Mouse (Mus musculus) liver, adult 2 months (tissue): ENCODE data around the gene Nrm.

Experiments used
- CTCF ChIP-seq: fragments of 200-500 bp; IDR thresholded peaks from 2 replicates; pipeline ENCODE4 v1.5.1; 2011; ENCODE audit warnings: low read depth, low read length, control low read depth
- POLR2A ChIP-seq: fragments of 200-500 bp; IDR thresholded peaks from 2 replicates; pipeline ENCODE4 v1.6.1; 2011; ENCODE audit warnings: low read length, control low read depth; ENCODE audit not compliant: insufficient read depth; ENCODE audit errors: extremely low read depth

- TF ChIP-seq POLR2A (no peak), CTCF (no peak)
Measured at GRCm38 (mm10) chr17:35832400-35833238, 28.5 kb upstream of the Nrm start.
